In genomic region chr10:24591741-24592140, GRCm38 (mm10) we compare ENCODE assay signal across 9 mouse cellular contexts. TPM values are rescaled to one million over a fixed set of nuclear protein-coding genes. Genes with fewer than 3 reads are reported as not detected.
DNase-seq lines count a peak whose midpoint lies in the region; ATAC-seq and TF ChIP-seq lines count a peak whose summit lies in the region.
"Had no signal": no experiment of that assay in that cellular context is flagged by ENCODE, and none has a peak within 500 bp of the region (broad histone marks: within the 10 kb centered on the region; RNA-seq: fewer than 3 reads in every experiment).

No protein-coding gene starts in this region.

- H3K79me2 ChIP-seq in liver, adult 2 months (ENCODE audit: control insufficient read depth, insufficient read depth, low read length): no peaks in the 10 kb centered on the region

- no peak overlapping the region for H3K4me3 ChIP-seq in embryonic facial prominence, embryonic 13.5 days
- no peak overlapping the region for H3K4me3 ChIP-seq in embryonic facial prominence, embryonic 10.5 days
- H3K4me3 ChIP-seq in liver, adult 2 months (ENCODE audit: insufficient read depth, low read depth, low read length): no peak overlapping the region
- H3K4me3 ChIP-seq in ES-E14 (ENCODE audit: insufficient read depth in 1 of 2, low read depth in 1 of 2, low read length in 2 of 2, poor library complexity in 1 of 2, severe bottlenecking in 1 of 2): no peak overlapping the region

- H3K9me3 ChIP-seq in embryonic facial prominence, embryonic 13.5 days: no peaks in the 10 kb centered on the region
- H3K9me3 ChIP-seq in embryonic facial prominence, embryonic 10.5 days: no peaks in the 10 kb centered on the region
- no peaks in the 10 kb centered on the region for H3K9me3 ChIP-seq in ES-E14 (ENCODE audit: control insufficient read depth, insufficient read depth, low read depth, low read length)

- H3K27ac ChIP-seq in embryonic facial prominence, embryonic 13.5 days: peak overlapping the region; percentile 62
- no peak overlapping the region; the same call in 1 of the 2 replicates for H3K27ac ChIP-seq in embryonic facial prominence, embryonic 10.5 days (replicated peaks)
- no peak overlapping the region for H3K27ac ChIP-seq in liver, adult 2 months (replicated peaks; ENCODE audit: insufficient read depth, low read depth, low read length)
- peak overlapping the region; percentile 15; the same call in 1 of the 2 replicates for H3K27ac ChIP-seq in ES-E14 (ENCODE audit: insufficient read depth, low read depth, low read length, poor library complexity, severe bottlenecking)

- peaks cover 52% of the 10 kb centered on the region for H3K4me1 ChIP-seq in embryonic facial prominence, embryonic 13.5 days
- peaks cover 52% of the 10 kb centered on the region for H3K4me1 ChIP-seq in embryonic facial prominence, embryonic 10.5 days
- H3K4me1 ChIP-seq in liver, adult 2 months (ENCODE audit: control insufficient read depth, insufficient read depth, low read length): no peaks in the 10 kb centered on the region
- peaks cover 10 to 18% of the 10 kb centered on the region in 2 experiments; a peak in 3 of 4 replicates for H3K4me1 ChIP-seq in ES-E14 (ENCODE audit: control insufficient read depth in 2 of 2, insufficient read depth in 2 of 2, low read length in 2 of 2, poor library complexity in 1 of 2)

- no peak for TF ChIP-seq POLR2A in liver, adult 2 months (IDR thresholded peaks at IDR 0.05; ENCODE audit: extremely low read depth, insufficient read depth, low read length)

- no peak for DNase-seq in embryonic facial prominence, embryonic 10.5 days (ENCODE audit: low spot score)
- peak; percentile 10 for DNase-seq in liver, adult 2 months (ENCODE audit: extremely low read depth, low read depth, low spot score)
- DNase-seq in liver: no peak
- no peak for DNase-seq in ES-E14 (ENCODE audit: low read depth, low spot score)
- no peak for DNase-seq in frontal cortex, postnatal 36 days (ENCODE audit: low spot score in 2 of 2)
- no peak for DNase-seq in adrenal gland, postnatal 10 days

- H3K9ac ChIP-seq in embryonic facial prominence, embryonic 13.5 days: no peak overlapping the region
- no peak overlapping the region for H3K9ac ChIP-seq in liver, adult 2 months (ENCODE audit: low read depth, low read length)
- H3K9ac ChIP-seq in ES-E14 (ENCODE audit: insufficient read depth, low read depth, low read length, poor library complexity, severe bottlenecking): no peak overlapping the region

- in situ Hi-C loops in ES-E14 (cut with MboI; ENCODE audit: low sequenced_read_pairs in 2 of 2, unreplicated experiment in 2 of 2): no loop called here

- 52% methylated on average over 5 of the region's 5 CpGs for WGBS in embryonic facial prominence, embryonic 13.5 days
- WGBS in embryonic facial prominence, embryonic 10.5 days: 63% methylated on average over 5 of the region's 5 CpGs
- WGBS in liver, adult 2 months: 66% methylated on average over 5 of the region's 5 CpGs

- no peak for ATAC-seq in embryonic facial prominence, embryonic 13.5 days (ENCODE audit: insufficient number of reproducible peaks, insufficient read depth, low FRiP score, low TSS enrichment, low read depth)
- ATAC-seq in inflammation-experienced regulatory T-cells, adult 6 months: peak; percentile 35

- H3K36me3 ChIP-seq in embryonic facial prominence, embryonic 13.5 days: 0 out of 2 replicates have a peak, but pooled peaks cover 2% of the 10 kb centered on the region
- H3K36me3 ChIP-seq in embryonic facial prominence, embryonic 10.5 days (replicated peaks): peaks cover 2% of the 10 kb centered on the region; the same call in 1 of the 2 replicates
- H3K36me3 ChIP-seq in liver, adult 2 months (ENCODE audit: control insufficient read depth, insufficient read depth, low read length): no peaks in the 10 kb centered on the region
- peaks cover 4% of the 10 kb centered on the region; the same call in 1 of the 2 replicates for H3K36me3 ChIP-seq in ES-E14 (ENCODE audit: control insufficient read depth, insufficient read depth, low read length, poor library complexity, severe bottlenecking)

- H3K27me3 ChIP-seq in embryonic facial prominence, embryonic 13.5 days: no peaks in the 10 kb centered on the region
- no peaks in the 10 kb centered on the region for H3K27me3 ChIP-seq in embryonic facial prominence, embryonic 10.5 days (replicated peaks; ENCODE audit: low read depth, poor library complexity, severe bottlenecking)
- H3K27me3 ChIP-seq in liver, adult 2 months (ENCODE audit: control insufficient read depth, insufficient read depth, low read length): no peaks in the 10 kb centered on the region; the same call in 1 of the 2 replicates

- no peak for TF ChIP-seq CTCF in liver, adult 2 months (IDR thresholded peaks at IDR 0.05; ENCODE audit: low read depth, low read length)

- no peak overlapping the region for H3K4me2 ChIP-seq in embryonic facial prominence, embryonic 13.5 days

TF ChIP-seq in ES-E14, 5 proteins besides CTCF, POLR2A, EP300 and RAD21:
- TF ChIP-seq MAFK (IDR thresholded peaks at IDR 0.05; ENCODE audit: insufficient read depth, low read depth, low read length) (no peak), ZNF384 (IDR thresholded peaks at IDR 0.05; ENCODE audit: low read depth, low read length) (no peak), HCFC1 (IDR thresholded peaks at IDR 0.05; ENCODE audit: borderline replicate concordance, insufficient read depth, low read length) (no peak), CHD2 (IDR thresholded peaks at IDR 0.05; ENCODE audit: low read depth, low read length) (no peak), ZC3H11A (IDR thresholded peaks at IDR 0.05; ENCODE audit: borderline replicate concordance, low read depth, low read length) (no peak)

RNA-seq across cellular contexts. Expression of gene Ccn2, which starts 3.5 kb away (rescaled TPM):
- polyA plus RNA-seq in embryonic facial prominence, embryonic 13.5 days (2015; fragmentation: Nextera tagmentation; extraction: Ambion mirVana): 25.3 and 40.2 TPM in 2 replicates
- polyA plus RNA-seq in embryonic facial prominence, embryonic 10.5 days (2016; fragmentation: Nextera tagmentation; extraction: Ambion mirVana): 7.9 and 10.1 TPM in 2 replicates
- 6.6 and 20.5 TPM in 2 replicates for total RNA-seq in liver, adult 2 months (2014; rRNA removed)
- polyA plus RNA-seq in liver, adult 2 months (2012; rRNA removed): 4.0 and 4.4 TPM in 2 replicates
- 109 and 147 TPM in 2 replicates for total RNA-seq in ES-E14 (2012; rRNA removed)
- not detected for polyA plus RNA-seq in inflammation-experienced regulatory T-cells, adult 6 months (2017; shearing (Covaris generic))
- total RNA-seq in adrenal gland, postnatal 10 days (2021): 10 to 100 TPM; 20.5 to 47.0 TPM
- total RNA-seq: monocyte, adult 5-6 weeks had no signal

Comparison
In these comparisons a context has a peak if more than half of its experiments do, and no peak if none do; other contexts are left out.
1. H3K27ac ChIP-seq: peak in embryonic facial prominence, embryonic 13.5 days (single experiment) and ES-E14 (single experiment); none in embryonic facial prominence, embryonic 10.5 days (single experiment) and liver, adult 2 months (single experiment).